Mouse (Mus musculus): ENCODE data around the gene Pla2g6. TPM values are rescaled to one million over a fixed set of nuclear protein-coding genes. Genes with fewer than 3 reads are reported as not detected.

Pla2g6 gene
- polyA plus RNA-seq, 1 experiment, result 40.6 TPM

DNA sequence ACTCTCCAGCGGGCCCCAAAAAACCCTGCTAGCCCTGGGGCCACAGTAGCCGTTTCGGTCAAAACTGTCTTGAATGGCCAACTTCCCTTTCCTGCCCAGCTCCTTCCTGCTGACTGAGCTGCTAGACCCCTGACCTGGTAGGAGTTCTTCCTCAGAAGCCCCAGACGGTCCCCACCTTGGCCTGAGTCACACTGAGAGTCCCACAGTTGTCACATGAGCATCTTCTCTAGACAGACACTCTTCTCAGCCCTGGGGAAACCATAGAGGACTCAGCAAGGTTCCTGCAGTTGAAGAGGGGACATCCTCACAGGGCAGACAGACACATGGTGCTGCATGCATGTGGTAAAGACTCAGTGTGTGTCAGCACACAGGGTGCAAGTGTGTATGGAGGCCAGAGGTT, 26.4 kb upstream of the Pla2g6 start:
- no peak overlapping the region for H3K4me3 ChIP-seq (ENCODE audit: low read depth, low read length)
- no peak overlapping the region for H3K9ac ChIP-seq (ENCODE audit: low read depth, poor library complexity, severe bottlenecking)
- peaks cover 4% of the 10 kb centered on the region for H3K4me1 ChIP-seq (ENCODE audit: control insufficient read depth, insufficient read depth, low read length)
- TF ChIP-seq EP300 (IDR thresholded peaks at IDR 0.05; ENCODE audit: insufficient read depth, low read depth, low read length) (no peak), POLR2A (IDR thresholded peaks at IDR 0.05; ENCODE audit: insufficient read depth, low read length) (no peak), CTCF (IDR thresholded peaks at IDR 0.05; ENCODE audit: low read depth, low read length) (no peak)
- H3K27ac ChIP-seq (ENCODE audit: insufficient read depth, low read length), result no peak overlapping the region
- no peaks in the 10 kb centered on the region for H3K27me3 ChIP-seq (ENCODE audit: control insufficient read depth, insufficient read depth, low read length, poor library complexity, severe bottlenecking)
- no peaks in the 10 kb centered on the region for H3K9me3 ChIP-seq (replicated peaks; ENCODE audit: control insufficient read depth, insufficient read depth, low read length, poor library complexity, severe bottlenecking)
- H3K36me3 ChIP-seq (ENCODE audit: control insufficient read depth, insufficient read depth, low read length, poor library complexity, severe bottlenecking), result no peaks in the 10 kb centered on the region

DNA sequence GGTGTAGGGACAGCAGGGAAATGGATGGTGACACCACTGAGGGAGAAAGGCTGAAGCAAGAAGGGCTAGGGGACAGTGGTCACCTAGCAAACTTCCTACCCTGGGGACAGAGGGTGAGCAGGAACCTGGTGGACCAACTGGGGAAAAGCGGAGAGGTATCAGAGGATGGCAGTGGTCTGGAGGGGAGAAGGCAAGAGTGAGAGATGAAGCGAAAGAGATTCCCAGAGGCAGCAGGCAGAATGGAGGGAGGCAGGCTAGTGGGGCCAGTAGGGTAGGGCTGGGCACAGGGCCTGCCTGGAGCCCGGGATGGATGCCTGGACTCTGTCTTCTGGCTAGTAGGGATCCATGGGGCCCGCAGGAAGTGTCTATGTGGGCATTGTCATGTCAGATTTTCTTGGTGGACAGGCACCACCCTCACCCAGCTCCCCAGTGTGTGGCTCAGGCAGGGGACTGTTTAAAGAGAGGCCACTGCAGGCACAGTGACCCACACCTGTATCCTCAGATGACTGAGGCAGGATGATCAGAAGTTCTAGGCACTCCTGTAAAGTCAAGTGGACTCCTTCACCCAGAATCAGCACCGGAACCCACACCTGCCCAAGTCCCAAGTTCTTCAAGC, 25.6 kb upstream of the Pla2g6 start:
- Histone ChIP-seq H3K27me3 (ENCODE audit: control insufficient read depth, insufficient read depth, low read length, poor library complexity, severe bottlenecking) (no peaks in the 10 kb centered on the region), H3K36me3 (ENCODE audit: control insufficient read depth, insufficient read depth, low read length, poor library complexity, severe bottlenecking) (no peaks in the 10 kb centered on the region), H3K27ac (ENCODE audit: insufficient read depth, low read length) (no peak overlapping the region)

DNA sequence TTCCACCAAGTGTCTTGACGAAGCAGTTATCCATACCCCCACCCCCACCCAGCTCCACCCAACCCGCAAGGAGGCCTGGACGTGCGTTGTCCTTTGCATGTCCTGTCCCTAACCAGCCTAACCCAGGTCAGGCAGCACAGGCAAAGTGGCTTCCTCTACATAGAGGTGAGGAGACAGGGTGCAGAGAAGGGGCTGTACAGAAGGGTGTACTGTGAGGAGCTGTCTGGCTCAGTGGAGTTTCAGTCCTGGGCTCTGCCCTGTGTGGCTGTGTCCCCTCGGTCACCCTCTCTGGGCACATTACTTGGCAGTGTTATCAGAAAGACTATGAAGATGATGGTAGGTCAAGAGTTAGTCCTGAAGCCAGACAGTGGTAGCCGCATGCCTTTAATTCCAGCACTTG, 24.3 kb upstream of the Pla2g6 start:
- H3K9ac ChIP-seq (ENCODE audit: low read depth, poor library complexity, severe bottlenecking), result no peak overlapping the region
- TF ChIP-seq POLR2A (IDR thresholded peaks at IDR 0.05; ENCODE audit: insufficient read depth, low read length) (no peak), EP300 (IDR thresholded peaks at IDR 0.05; ENCODE audit: insufficient read depth, low read depth, low read length) (0 out of 2 replicates have a peak, but pooled peaks have one; percentile 17)
- no peak overlapping the region for H3K27ac ChIP-seq (ENCODE audit: insufficient read depth, low read length)
- peaks cover 4% of the 10 kb centered on the region for H3K4me1 ChIP-seq (ENCODE audit: control insufficient read depth, insufficient read depth, low read length)
- H3K27me3 ChIP-seq (ENCODE audit: control insufficient read depth, insufficient read depth, low read length, poor library complexity, severe bottlenecking), result no peaks in the 10 kb centered on the region
- H3K4me3 ChIP-seq (ENCODE audit: low read depth, low read length), result no peak overlapping the region
- H3K9me3 ChIP-seq (replicated peaks; ENCODE audit: control insufficient read depth, insufficient read depth, low read length, poor library complexity, severe bottlenecking), result no peaks in the 10 kb centered on the region
- H3K36me3 ChIP-seq (ENCODE audit: control insufficient read depth, insufficient read depth, low read length, poor library complexity, severe bottlenecking), result no peaks in the 10 kb centered on the region

More for the DNA sequence above, 25.6 kb upstream of the Pla2g6 start:
- Histone ChIP-seq H3K4me3 (ENCODE audit: low read depth, low read length) (no peak overlapping the region), H3K9me3 (replicated peaks; ENCODE audit: control insufficient read depth, insufficient read depth, low read length, poor library complexity, severe bottlenecking) (no peaks in the 10 kb centered on the region), H3K4me1 (ENCODE audit: control insufficient read depth, insufficient read depth, low read length) (peaks cover 4% of the 10 kb centered on the region), H3K9ac (ENCODE audit: low read depth, poor library complexity, severe bottlenecking) (no peak overlapping the region)
- TF ChIP-seq POLR2A (IDR thresholded peaks at IDR 0.05; ENCODE audit: insufficient read depth, low read length) (no peak), EP300 (IDR thresholded peaks at IDR 0.05; ENCODE audit: insufficient read depth, low read depth, low read length) (no peak), CTCF (IDR thresholded peaks at IDR 0.05; ENCODE audit: low read depth, low read length) (no peak)

DNA sequence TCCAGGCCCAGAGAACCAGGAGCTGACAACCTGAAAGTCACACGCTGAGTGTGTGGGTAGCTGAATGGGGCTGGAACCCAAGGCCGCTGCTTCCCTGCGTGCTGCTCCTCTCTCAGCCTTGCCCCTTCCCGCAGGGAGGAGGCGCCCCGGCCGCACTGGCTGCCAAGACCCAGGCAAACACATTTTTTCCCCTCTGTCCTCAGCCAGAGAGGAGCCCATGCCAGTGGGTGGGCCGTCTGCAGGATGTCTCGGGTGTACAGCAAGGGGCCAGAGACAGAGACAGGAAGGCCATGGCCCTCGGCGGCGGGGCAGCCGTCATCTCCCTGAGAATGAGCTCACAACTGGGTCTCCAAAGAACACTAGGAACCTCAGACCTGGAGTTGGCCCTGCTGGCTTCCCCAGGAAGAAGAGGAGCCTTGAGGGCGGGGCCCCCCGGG, 23.2 kb upstream of the Pla2g6 start:
- peaks cover 4% of the 10 kb centered on the region for H3K4me1 ChIP-seq (ENCODE audit: control insufficient read depth, insufficient read depth, low read length)
- H3K36me3 ChIP-seq (ENCODE audit: control insufficient read depth, insufficient read depth, low read length, poor library complexity, severe bottlenecking), result no peaks in the 10 kb centered on the region
- H3K9ac ChIP-seq (ENCODE audit: low read depth, poor library complexity, severe bottlenecking), result 0 out of 2 replicates have a peak overlapping the region, but pooled peaks have one; percentile 3
- H3K9me3 ChIP-seq (replicated peaks; ENCODE audit: control insufficient read depth, insufficient read depth, low read length, poor library complexity, severe bottlenecking), result no peaks in the 10 kb centered on the region
- no peak for TF ChIP-seq POLR2A (IDR thresholded peaks at IDR 0.05; ENCODE audit: insufficient read depth, low read length)
- no peak overlapping the region for H3K4me3 ChIP-seq (ENCODE audit: low read depth, low read length)
- H3K27me3 ChIP-seq (ENCODE audit: control insufficient read depth, insufficient read depth, low read length, poor library complexity, severe bottlenecking), result no peaks in the 10 kb centered on the region
- no peak overlapping the region for H3K27ac ChIP-seq (ENCODE audit: insufficient read depth, low read length)

DNA sequence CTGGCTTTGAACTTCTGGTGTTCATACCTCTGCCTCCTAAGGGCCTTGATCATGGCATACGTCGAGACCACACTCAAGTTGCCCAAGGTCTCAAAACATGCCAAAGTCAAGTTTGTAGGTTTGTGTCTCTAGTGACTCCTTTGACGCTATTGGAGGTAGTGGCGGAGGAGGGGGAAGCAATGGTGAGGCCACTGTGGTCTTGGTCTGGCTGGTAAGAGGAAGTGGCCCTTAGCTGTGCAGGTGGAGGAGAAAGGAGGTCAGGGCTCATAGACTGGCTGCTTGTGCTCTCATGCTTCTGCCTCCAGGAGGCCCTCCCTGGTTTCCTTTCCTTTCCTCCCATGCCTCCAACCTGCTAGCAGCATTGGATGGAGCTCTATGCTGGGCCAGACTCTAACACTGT, 22.7 kb upstream of the Pla2g6 start:
- no peak overlapping the region for H3K27ac ChIP-seq (ENCODE audit: insufficient read depth, low read length)
- H3K4me1 ChIP-seq (ENCODE audit: control insufficient read depth, insufficient read depth, low read length), result peaks cover 4% of the 10 kb centered on the region
- no peak overlapping the region for H3K4me3 ChIP-seq (ENCODE audit: low read depth, low read length)
- no peaks in the 10 kb centered on the region for H3K27me3 ChIP-seq (ENCODE audit: control insufficient read depth, insufficient read depth, low read length, poor library complexity, severe bottlenecking)
- no peaks in the 10 kb centered on the region for H3K36me3 ChIP-seq (ENCODE audit: control insufficient read depth, insufficient read depth, low read length, poor library complexity, severe bottlenecking)
- TF ChIP-seq EP300 (IDR thresholded peaks at IDR 0.05; ENCODE audit: insufficient read depth, low read depth, low read length) (no peak), POLR2A (IDR thresholded peaks at IDR 0.05; ENCODE audit: insufficient read depth, low read length) (no peak), CTCF (IDR thresholded peaks at IDR 0.05; ENCODE audit: low read depth, low read length) (no peak)
- H3K9me3 ChIP-seq (replicated peaks; ENCODE audit: control insufficient read depth, insufficient read depth, low read length, poor library complexity, severe bottlenecking), result no peaks in the 10 kb centered on the region
- H3K9ac ChIP-seq (ENCODE audit: low read depth, poor library complexity, severe bottlenecking), result no peak overlapping the region

DNA sequence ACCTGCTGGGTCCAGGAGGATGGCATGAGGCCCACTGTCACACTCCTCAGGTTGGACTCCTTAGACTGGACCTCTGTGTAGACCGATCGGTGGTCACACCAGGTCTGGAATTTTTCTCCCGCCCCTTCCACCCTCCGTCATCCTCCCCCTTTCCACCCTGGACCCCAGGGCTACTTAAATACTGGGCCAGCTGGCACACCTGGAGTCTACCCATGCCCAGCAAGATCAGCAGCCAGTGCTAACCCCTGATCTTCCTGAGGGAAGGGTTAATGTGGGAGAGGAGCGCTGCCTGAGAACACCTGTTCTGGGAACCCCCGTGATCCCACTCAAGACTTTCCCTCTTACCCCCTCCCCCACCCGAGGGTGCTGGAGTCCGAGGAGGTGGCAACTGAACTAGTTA, 20.5 kb upstream of the Pla2g6 start:
- H3K36me3 ChIP-seq (ENCODE audit: control insufficient read depth, insufficient read depth, low read length, poor library complexity, severe bottlenecking), result no peaks in the 10 kb centered on the region
- H3K27me3 ChIP-seq (ENCODE audit: control insufficient read depth, insufficient read depth, low read length, poor library complexity, severe bottlenecking), result no peaks in the 10 kb centered on the region
- no peaks in the 10 kb centered on the region for H3K9me3 ChIP-seq (replicated peaks; ENCODE audit: control insufficient read depth, insufficient read depth, low read length, poor library complexity, severe bottlenecking)
- H3K4me1 ChIP-seq (ENCODE audit: control insufficient read depth, insufficient read depth, low read length), result peaks cover 4% of the 10 kb centered on the region
- peak overlapping the region; percentile 73 for H3K4me3 ChIP-seq (ENCODE audit: low read depth, low read length)
- H3K9ac ChIP-seq (ENCODE audit: low read depth, poor library complexity, severe bottlenecking), result 0 out of 2 replicates have a peak overlapping the region, but pooled peaks have one; percentile 68
- no peak overlapping the region for H3K27ac ChIP-seq (ENCODE audit: insufficient read depth, low read length)
- TF ChIP-seq EP300 (IDR thresholded peaks at IDR 0.05; ENCODE audit: insufficient read depth, low read depth, low read length), result no peak
- TF ChIP-seq POLR2A (IDR thresholded peaks at IDR 0.05; ENCODE audit: insufficient read depth, low read length), result no peak
- TF ChIP-seq CTCF (IDR thresholded peaks at IDR 0.05; ENCODE audit: low read depth, low read length), result no peak

All from ES-Bruce4 (cell line).